Mouse (Mus musculus): ENCODE results near the gene Sec14l1. TPM values are rescaled to one million over a fixed set of nuclear protein-coding genes. Genes with fewer than 3 reads are reported as not detected.

Gene Sec14l1
- polyA plus RNA-seq, 1 experiment from 2014 or later, result 107 TPM

DNA sequence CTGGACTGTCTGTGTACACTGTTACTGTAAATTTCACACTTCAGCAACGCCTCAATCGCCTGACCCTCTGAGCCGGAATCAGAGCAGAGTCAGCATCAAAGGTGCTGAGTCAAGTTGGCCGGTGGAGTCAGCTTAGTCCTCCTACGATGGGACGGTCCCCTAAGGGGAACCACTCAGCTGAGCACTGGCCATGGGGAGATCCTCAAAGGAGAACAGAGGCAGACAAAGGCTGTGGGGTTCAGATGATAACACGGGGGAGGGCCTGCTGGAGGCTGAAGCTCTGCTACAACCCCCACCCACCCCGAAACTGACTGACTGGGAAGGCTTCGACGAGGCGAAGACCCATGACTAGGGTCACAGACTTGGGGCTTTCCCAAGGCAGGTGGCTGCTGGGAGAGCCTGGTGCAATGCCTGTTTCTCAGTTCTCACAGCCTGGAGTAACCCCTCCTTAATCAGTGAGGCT is 79.5 kb downstream of the Sec14l1 start:
- DNase-seq (ENCODE audit: low read depth, low spot score), result no peak
- POLR2A ChIA-PET, result interaction anchor here (0.8 kb wide), 1 partner anchor 11 kb away, joined by 3 read pairs; no protein-coding TSS in a partner anchor
- H3K27me3 ChIP-seq, result no peaks in the 10 kb centered on the region
- TF ChIP-seq CTCF (IDR thresholded peaks at IDR 0.05), result no peak
- in situ Hi-C loops (cut with MboI; ENCODE audit: low pct_unique_long_range_greater_than_20kb), result no loop called here
- CTCF ChIA-PET, result no interaction called here
- ATAC-seq, result no peak

DNA sequence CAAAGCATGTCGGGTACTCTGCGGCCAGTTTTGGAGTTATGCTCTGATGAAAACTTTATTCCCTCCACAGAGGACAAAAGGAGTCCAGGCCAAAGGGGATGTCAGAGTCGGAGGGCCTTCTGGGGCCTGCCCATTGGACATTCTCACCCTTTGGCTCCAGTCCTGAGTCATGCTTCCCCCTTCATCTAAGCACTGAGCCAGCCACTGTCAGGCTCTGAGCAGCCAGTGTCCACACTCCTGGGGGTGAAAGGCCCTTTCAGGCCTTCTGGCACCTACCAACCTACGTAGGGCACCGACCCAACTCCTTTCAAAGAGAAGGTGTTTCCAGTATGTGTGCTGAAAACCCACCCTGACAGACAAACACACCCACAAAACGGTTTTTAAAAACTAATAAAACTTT is 80.6 kb downstream of the Sec14l1 start:
- POLR2A ChIA-PET, result no interaction called here
- CTCF ChIA-PET, result interaction anchor here (0.7 kb wide), 1 partner anchor 8 kb away, joined by 3 read pairs; no protein-coding TSS in a partner anchor

DNA sequence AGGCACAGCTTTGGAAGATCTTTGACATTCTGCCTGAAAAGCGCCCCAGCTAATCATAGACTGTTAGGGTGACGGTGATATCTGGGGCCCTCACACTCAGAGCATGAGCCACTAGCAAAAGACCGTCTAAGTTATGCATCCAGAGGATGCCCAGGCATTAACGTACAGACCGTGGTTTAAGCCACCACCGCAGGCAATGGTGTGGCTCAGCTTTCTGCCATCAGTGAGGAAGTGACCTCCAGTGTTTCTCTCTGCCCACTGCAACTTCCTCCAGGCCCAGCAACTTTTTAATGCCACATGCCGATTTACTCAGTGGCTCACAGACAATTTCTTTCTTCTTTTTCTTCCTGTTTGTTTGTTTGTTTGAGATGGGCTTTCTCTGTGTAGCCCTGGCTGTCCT is 81.7 kb downstream of the Sec14l1 start:
- no peaks in the 10 kb centered on the region for H3K27me3 ChIP-seq
- CTCF ChIA-PET, result no interaction called here
- POLR2A ChIA-PET, result interaction anchor here (0.6 kb wide), 2 partner anchors 90 to 410 kb away, joined by 4 read pairs; no protein-coding TSS in a partner anchor
- in situ Hi-C loops (cut with MboI; ENCODE audit: low pct_unique_long_range_greater_than_20kb), result no loop called here
- DNase-seq (ENCODE audit: low read depth, low spot score), result no peak
- no peak for TF ChIP-seq CTCF (IDR thresholded peaks at IDR 0.05)
- no peak for ATAC-seq

More for the DNA sequence above, 80.6 kb downstream of the Sec14l1 start:
- TF ChIP-seq CTCF (IDR thresholded peaks at IDR 0.05), result no peak
- no peak for ATAC-seq
- DNase-seq (ENCODE audit: low read depth, low spot score), result no peak
- H3K27me3 ChIP-seq, result no peaks in the 10 kb centered on the region
- in situ Hi-C loops (cut with MboI; ENCODE audit: low pct_unique_long_range_greater_than_20kb), result no loop called here

DNA sequence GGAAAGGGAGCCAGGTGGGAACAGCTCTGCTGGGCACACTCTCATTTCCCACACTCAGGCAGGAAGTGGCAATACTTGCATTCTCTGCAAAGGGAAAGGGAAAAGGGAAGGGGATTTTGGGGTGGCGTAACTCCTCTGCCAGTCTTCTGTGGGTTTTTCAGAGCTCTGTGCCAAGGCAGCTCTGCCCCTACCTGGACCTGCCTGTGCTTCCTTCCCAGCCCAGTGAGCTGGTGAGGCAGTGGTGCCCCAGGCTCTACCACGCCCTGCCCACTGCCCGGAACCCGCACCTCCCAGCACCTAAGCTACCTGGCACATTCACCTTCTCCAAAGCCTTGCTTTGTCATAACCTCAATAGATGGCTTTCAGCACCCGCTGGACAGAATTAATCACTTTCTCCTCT is 83.2 kb downstream of the Sec14l1 start:
- CTCF ChIA-PET, result no interaction called here
- no peak for TF ChIP-seq CTCF (IDR thresholded peaks at IDR 0.05)
- in situ Hi-C loops (cut with MboI; ENCODE audit: low pct_unique_long_range_greater_than_20kb), result no loop called here
- H3K27me3 ChIP-seq, result no peaks in the 10 kb centered on the region
- no peak for DNase-seq (ENCODE audit: low read depth, low spot score)
- no peak for ATAC-seq
- POLR2A ChIA-PET, result interaction anchor here (0.6 kb wide), 1 partner anchor 13 kb away, joined by 3 read pairs; no protein-coding TSS in a partner anchor

DNA sequence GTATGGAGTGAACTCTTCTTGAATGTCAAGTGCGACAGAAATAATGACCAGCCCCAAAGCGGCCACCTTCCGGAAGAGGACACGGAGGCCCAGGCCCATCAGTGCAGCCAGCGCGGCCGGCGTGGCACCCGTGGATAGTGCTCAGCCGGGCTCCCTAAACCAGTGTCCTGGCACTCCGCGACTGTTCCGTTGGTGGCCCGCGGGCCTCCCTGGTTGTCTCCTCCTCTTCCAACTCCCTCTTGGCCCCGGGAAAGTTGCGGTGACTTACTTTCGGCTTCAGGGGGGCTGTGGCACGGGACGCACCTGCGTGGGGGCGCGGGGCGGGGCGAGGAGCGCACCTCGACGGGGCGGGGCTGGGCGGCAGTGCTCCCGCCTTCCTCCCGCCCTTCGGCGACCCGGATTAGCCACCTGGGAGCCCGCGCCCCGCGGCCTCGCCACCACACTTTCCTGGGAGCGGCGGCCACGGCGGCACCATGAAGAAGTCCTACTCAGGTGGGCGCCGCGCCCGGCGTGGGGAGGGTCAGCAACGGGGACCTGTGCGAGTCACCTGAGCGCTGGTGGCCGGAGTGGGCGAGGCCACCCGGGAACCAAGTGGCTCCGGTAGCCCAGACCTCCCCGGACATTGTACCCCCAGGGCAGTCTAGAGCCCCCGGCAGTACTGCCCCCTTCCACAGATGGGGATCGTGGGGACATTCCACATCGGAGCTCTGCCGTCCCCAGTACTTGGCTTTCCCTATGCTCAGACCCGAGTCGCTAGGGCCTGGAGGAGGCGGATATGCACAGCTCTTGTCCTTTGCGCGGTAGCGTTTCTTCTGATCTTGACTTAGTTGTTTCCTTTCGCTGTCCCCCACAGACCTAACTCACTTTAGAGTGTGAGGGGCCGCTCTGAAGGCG is 84.6 kb downstream of the Sec14l1 start, which contains the start of gene Sept9:
TSS of gene Sept9 (plus strand) at position 380 of the 894 bp plus-strand sequence.
- ATAC-seq (peak; percentile 45), DNase-seq (ENCODE audit: low read depth, low spot score) (no peak)
- H3K27me3 ChIP-seq, result no peaks in the 10 kb centered on the region
- no peak for TF ChIP-seq CTCF (IDR thresholded peaks at IDR 0.05)
- in situ Hi-C loops (cut with MboI; ENCODE audit: low pct_unique_long_range_greater_than_20kb), result no loop called here
- CTCF ChIA-PET, result no interaction called here
- POLR2A ChIA-PET, result no interaction called here

DNA sequence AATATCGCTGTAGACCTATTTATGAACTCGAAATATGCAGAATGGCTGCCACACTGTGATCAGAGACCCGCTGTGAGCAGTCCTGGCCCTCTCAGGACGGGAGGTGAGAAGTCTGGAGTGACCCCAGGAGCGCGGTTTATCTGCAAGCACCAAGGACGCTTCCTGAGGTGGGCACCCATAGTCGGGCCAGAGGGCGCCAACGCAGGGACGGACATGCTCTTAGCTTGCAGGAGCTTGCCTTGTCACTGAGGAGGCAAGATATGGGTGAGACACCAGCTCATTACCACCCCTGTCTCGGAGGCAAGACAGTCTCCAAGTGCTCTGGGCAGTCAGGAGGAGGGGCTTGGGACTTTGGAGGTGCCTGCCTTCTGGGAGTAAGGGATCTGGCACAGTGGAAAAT is 86.9 kb downstream of the Sec14l1 start:
- POLR2A ChIA-PET, result no interaction called here
- ATAC-seq, result no peak
- in situ Hi-C loops (cut with MboI; ENCODE audit: low pct_unique_long_range_greater_than_20kb), result no loop called here
- H3K27me3 ChIP-seq, result no peaks in the 10 kb centered on the region
- TF ChIP-seq CTCF (IDR thresholded peaks at IDR 0.05), result no peak
- no peak for DNase-seq (ENCODE audit: low read depth, low spot score)
- CTCF ChIA-PET, result no interaction called here

DNA sequence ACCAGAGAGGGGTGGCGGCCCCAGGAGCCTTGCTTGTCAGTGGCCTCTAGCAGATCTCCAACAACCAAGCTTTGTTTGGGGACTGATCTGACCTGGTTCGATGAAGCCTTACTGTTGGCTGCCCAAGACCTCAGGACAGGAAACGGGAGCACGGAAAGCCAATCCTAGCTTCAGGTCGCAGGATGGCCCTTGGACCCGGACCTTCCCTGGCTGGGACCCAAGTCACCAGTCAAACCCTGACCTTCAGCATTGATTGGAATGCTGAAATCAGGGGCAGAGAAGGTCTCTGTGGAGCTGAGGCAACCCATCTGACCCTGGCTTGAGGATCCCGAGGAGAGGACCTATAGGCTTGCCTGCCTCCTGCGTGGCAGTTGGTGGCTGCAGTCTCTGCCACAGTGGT is 89.6 kb downstream of the Sec14l1 start:
- CTCF ChIA-PET, result interaction anchor here (1.5 kb wide), 1 partner anchor 23 kb away, joined by 6 read pairs; no protein-coding TSS in a partner anchor
- no peak for TF ChIP-seq CTCF (IDR thresholded peaks at IDR 0.05)
- no peaks in the 10 kb centered on the region for H3K27me3 ChIP-seq
- in situ Hi-C loops (cut with MboI; ENCODE audit: low pct_unique_long_range_greater_than_20kb), result no loop called here
- no peak for DNase-seq (ENCODE audit: low read depth, low spot score)
- no peak for ATAC-seq
- POLR2A ChIA-PET, result no interaction called here

DNA sequence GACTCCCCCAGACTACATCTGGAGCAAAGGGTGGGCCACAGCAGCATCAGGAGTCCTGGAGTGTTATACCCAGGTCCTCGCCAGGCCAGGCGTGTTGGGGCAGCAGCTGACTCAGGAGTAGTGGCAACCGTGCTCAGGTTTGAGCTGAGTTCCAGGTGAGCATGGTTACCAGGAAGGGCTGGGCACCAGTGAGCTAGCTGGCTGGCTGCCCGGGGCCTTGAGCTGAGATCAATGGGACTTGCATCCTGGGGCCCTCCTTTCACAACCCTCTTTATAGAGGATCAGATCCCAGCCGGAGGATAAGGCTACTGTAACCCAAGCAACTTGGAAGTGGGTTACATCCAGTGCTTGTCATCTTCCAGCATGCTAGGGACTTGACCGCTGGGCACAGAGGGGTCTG is 90.1 kb downstream of the Sec14l1 start:
- ChIA-PET CTCF (interaction anchor here (1.5 kb wide), 1 partner anchor 23 kb away, joined by 6 read pairs; no protein-coding TSS in a partner anchor), POLR2A (no interaction called here)
- in situ Hi-C loops (cut with MboI; ENCODE audit: low pct_unique_long_range_greater_than_20kb), result no loop called here
- peak; percentile 22 for ATAC-seq
- no peak for DNase-seq (ENCODE audit: low read depth, low spot score)
- TF ChIP-seq CTCF (IDR thresholded peaks at IDR 0.05), result no peak
- no peaks in the 10 kb centered on the region for H3K27me3 ChIP-seq

DNA sequence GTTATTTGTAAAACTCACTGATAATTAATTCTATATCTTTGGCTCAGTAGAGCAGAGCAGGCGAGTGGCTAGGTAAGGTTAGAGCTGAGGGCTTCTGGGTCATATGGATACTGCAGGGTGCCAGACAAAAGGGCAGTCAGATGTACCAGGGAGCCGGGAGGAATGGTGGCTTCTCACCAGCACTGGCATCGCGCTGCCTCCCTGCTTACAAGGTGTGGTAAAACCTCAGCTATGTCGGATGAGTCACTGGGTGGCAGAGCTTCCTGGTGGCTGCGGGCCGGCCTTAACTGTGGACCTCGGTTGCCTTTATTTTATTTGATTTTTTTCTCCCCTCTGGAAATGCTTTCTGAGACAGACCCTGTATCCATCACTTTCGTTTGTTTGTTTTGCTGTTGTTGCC is 90.5 kb downstream of the Sec14l1 start:
- POLR2A ChIA-PET, result interaction anchor here (1.1 kb wide), 1 partner anchor 11 kb away, joined by 3 read pairs; no protein-coding TSS in a partner anchor
- TF ChIP-seq CTCF (IDR thresholded peaks at IDR 0.05), result no peak
- in situ Hi-C loops (cut with MboI; ENCODE audit: low pct_unique_long_range_greater_than_20kb), result no loop called here

DNA sequence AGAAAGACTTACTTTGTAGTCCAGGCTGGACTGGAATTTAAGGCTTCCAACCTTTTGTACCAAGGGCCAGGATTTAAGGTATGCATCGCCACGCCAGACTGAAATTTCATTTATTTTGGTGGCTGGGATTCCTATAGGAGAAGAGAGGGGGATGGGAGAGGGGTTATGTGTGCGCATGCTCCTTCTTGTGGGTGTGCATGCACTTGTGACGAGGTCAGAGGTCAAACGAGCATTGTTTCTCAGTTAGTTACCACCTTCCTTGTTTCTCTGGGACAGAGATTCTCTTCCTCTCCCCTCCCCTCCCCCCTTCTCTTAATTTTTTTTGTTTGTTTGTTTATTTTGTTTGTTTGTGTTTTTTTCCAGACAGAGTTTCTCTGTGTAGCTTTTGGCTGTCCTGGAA is 92.5 kb downstream of the Sec14l1 start:
- no peaks in the 10 kb centered on the region for H3K27me3 ChIP-seq
- CTCF ChIA-PET, result no interaction called here
- no peak for ATAC-seq
- POLR2A ChIA-PET, result no interaction called here
- in situ Hi-C loops (cut with MboI; ENCODE audit: low pct_unique_long_range_greater_than_20kb), result no loop called here
- no peak for DNase-seq (ENCODE audit: low read depth, low spot score)
- TF ChIP-seq CTCF (IDR thresholded peaks at IDR 0.05), result no peak

More for the DNA sequence above, 90.5 kb downstream of the Sec14l1 start:
- H3K27me3 ChIP-seq, result no peaks in the 10 kb centered on the region
- ATAC-seq (peak; percentile 61), DNase-seq (ENCODE audit: low read depth, low spot score) (peak; percentile 64)
- CTCF ChIA-PET, result interaction anchor here (1.5 kb wide), 1 partner anchor 22 kb away, joined by 6 read pairs; no protein-coding TSS in a partner anchor

DNA sequence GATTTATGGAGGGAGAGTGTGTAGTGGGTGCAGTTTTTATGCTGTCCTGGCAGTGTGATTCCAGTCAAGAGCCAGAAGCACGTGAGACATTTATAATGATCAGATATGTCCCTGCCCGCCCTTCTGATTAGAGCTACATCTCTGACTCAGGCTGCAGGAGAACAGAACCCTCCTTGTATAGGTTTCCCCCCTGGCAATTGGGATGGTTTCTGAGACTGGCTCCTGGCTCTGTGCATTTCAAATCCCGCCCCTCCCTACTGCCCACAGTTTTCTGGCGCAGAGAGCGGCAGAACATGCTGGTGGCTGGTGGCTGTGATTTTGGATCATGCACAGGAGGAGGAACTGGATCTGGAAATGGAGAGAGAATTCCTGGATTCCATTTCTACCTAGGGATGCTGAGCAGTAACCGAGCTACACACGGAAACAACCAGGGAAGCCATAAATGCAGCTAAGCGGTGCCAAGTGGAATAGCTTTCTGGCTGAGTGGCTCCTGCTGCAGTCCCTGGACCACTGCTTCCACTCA is 93.2 kb downstream of the Sec14l1 start:
- DNase-seq (ENCODE audit: low read depth, low spot score) (peak; percentile 31), ATAC-seq (no peak)
- no peaks in the 10 kb centered on the region for H3K27me3 ChIP-seq
- in situ Hi-C loops (cut with MboI; ENCODE audit: low pct_unique_long_range_greater_than_20kb), result no loop called here
- no peak for TF ChIP-seq CTCF (IDR thresholded peaks at IDR 0.05)
- ChIA-PET POLR2A (no interaction called here), CTCF (no interaction called here)

Other genes starting within 250 kb of the Sec14l1 start
- 0.05 TPM for gene Mgat5b, start 196.3 kb upstream of the Sec14l1 start, polyA plus RNA-seq (2021)
- gene Sept9, start 84.5 kb downstream of the Sec14l1 start, polyA plus RNA-seq (2021), result 87.6 TPM

Data from Patski (cell line).